Mouse (Mus musculus): ENCODE results near the gene Tec.

DNA sequence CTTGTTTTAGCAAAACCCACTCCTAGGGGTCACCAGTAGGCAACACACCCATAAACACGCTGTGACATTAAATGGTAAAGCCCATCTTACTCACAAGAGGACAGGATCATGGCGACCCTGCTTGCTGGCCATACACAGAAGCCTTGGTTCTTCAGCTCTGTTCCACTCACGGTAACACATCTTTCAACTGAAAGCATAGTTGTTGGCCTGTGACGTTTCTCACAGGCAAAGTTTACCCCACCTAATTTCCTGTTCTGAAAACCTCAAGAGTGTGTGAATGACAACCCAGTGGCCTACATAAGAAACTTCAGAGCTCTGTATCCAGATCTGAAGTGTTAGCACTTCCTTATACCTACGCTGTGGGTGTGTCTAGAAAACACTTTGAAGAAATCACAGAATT, 115.7 kb downstream of the Tec start, which contains the start of gene Txk:
- no peak for TF ChIP-seq CTCF (IDR thresholded peaks at IDR 0.05; ENCODE audit: insufficient read depth, low read depth, low read length)
- no peak for TF ChIP-seq POLR2A (IDR thresholded peaks at IDR 0.05; ENCODE audit: insufficient read depth, low read depth, low read length)

Data from olfactory bulb, adult 2 months (tissue).